Mouse (Mus musculus) forebrain, postnatal 0 days (tissue): ENCODE data around the gene Sf3b3. TPM values are rescaled to one million over a fixed set of nuclear protein-coding genes. Genes with fewer than 3 reads are reported as not detected.

Experiments
- ATAC-seq: fragments of 200-750 bp; cut with Nextera tagmentation; 2 replicates; pipeline ENCODE4 v1.8.0; 2017; ENCODE audit warnings: mild to moderate bottlenecking, moderate library complexity
- DNase-seq: peaks from one replicate; pipeline ENCODE4 v3.0.0-alpha.2; 2015
- H3K27ac ChIP-seq: fragments of 300-500 bp; sonication (generic); 2 replicates; pipeline ENCODE4 v1.5.1; 2014; ENCODE audit warnings: low read depth, mild to moderate bottlenecking, antibody characterized with exemption, low read length, moderate library complexity, mixed read lengths
- H3K27me3 ChIP-seq: fragments of 300-500 bp; sonication (generic); 2 replicates; pipeline ENCODE4 v1.6.1; 2014; ENCODE audit warnings: mild to moderate bottlenecking, low read length, mixed read lengths; ENCODE audit not compliant: insufficient read depth
- H3K36me3 ChIP-seq: fragments of 300-500 bp; sonication (generic); 2 replicates; pipeline ENCODE4 v1.6.1; 2014; ENCODE audit warnings: mild to moderate bottlenecking, moderate library complexity; ENCODE audit not compliant: insufficient read depth
- H3K4me1 ChIP-seq: fragments of 300-500 bp; sonication (generic); 2 replicates; pipeline ENCODE4 v1.6.1; 2014; ENCODE audit warnings: antibody characterized with exemption; ENCODE audit not compliant: insufficient read depth
- H3K4me2 ChIP-seq: fragments of 300-500 bp; sonication (generic); 2 replicates; pipeline ENCODE4 v1.6.1; 2014; ENCODE audit warnings: low read depth, mild to moderate bottlenecking, moderate library complexity
- H3K4me3 ChIP-seq: fragments of 300-500 bp; sonication (generic); 2 replicates; pipeline ENCODE4 v1.5.1; 2014; ENCODE audit warnings: low read depth, low read length, mixed read lengths
- H3K9ac ChIP-seq: fragments of 300-500 bp; sonication (generic); 2 replicates; pipeline ENCODE4 v1.6.1; 2014; ENCODE audit warnings: mild to moderate bottlenecking
- H3K9me3 ChIP-seq: fragments of 300-500 bp; sonication (generic); 2 replicates; pipeline ENCODE4 v1.6.1; 2016; ENCODE audit warnings: low read length
- CTCF ChIP-seq: sonication (generic); IDR thresholded peaks from 2 replicates; pipeline ENCODE4 v1.5.1; 2016; ENCODE audit warnings: antibody characterized with exemption, control low read depth, low read depth
- WGBS: fragments of 180-500 bp; shearing (Covaris S2); extraction: QIAGEN DNeasy Blood & Tissue Kit; methylation state at CpG from one replicate; pipeline ENCODE4 v1.1.7; 2014; 5-methylcytosine and 5-hydroxymethylcytosine counted together
- polyA plus RNA-seq: library from polyadenylated mRNA; unstranded; fragments of >200 nt; fragmentation: Nextera tagmentation; extraction: Ambion mirVana; gene quantifications from 2 replicates; pipeline ENCODE4 v1.2.1, GENCODE M21; 2015
- total RNA-seq: library from RNA; depleted of rRNA; stranded (reverse); fragments of >200 nt; gene quantifications from 2 replicates; pipeline ENCODE4 v1.2.3, GENCODE M21; 2014; rRNA removed

Sf3b3 gene
- total and polyA plus RNA-seq, 2 experiments from 2014 or later = 64.8 to 99.2 TPM

DNA sequence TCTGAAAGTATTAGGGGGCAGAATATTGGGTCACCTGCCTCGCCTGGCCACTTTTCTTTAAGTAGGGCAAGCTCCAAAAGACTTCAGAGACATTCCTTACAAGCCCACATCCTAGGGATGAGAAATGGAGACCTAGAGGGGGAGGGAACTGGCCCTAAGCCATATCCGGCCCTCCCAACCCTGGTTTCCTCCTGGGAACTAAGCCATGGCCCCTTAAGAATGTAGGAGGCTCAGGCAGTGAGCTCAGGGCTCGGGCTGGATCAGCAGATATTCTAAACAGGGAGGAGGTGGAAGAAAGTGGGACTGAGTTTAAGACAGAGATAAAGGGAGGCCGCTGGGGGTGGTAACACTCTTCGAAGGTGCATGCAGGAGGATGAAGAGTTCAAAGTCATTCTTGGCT lies 85.4 kb downstream of the Sf3b3 start:
- H3K4me1 ChIP-seq = no peaks in the 10 kb centered on the region
- TF ChIP-seq CTCF = no peak
- no peak overlapping the region for H3K9ac ChIP-seq
- H3K4me2 ChIP-seq = no peak overlapping the region
- no peaks in the 10 kb centered on the region for H3K9me3 ChIP-seq
- H3K27me3 ChIP-seq = no peaks in the 10 kb centered on the region
- WGBS = 58% methylated on average over 5 of the region's 5 CpGs
- H3K36me3 ChIP-seq = no peaks in the 10 kb centered on the region
- no peak for DNase-seq
- ATAC-seq = no peak
- no peak overlapping the region for H3K4me3 ChIP-seq
- H3K27ac ChIP-seq = no peak overlapping the region

DNA sequence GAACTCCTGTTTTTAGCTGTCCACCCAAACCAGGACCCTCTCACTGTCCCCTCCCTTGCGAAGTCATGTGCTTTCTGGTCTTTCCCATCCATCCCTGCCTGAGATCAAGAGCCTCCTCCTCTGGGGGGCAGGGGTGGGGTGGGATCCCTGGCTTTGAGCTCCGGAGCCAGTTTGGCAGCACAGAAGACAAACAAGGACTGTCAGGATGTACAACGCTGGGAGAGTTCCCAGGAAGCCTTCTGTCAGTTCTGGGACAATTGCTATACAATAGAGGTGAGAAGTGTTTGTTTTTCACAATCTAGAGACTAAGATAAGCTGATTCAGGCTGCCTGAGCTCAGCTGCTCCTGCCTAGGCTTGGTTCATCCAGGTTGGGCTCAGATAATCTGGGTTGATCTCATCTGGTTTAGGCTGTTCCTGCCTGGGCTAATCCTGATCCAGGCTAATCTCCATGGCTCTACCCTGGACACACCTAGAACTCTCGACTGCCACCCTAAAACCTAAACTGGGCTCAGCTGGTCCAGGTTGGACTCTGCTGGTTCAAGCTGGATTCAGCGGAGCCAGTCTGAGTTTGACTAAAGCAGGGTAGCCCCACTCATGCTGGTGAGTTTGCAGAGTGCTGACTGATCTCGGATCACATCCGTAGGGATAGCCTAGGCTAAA lies 86.2 kb downstream of the Sf3b3 start:
- no peak for TF ChIP-seq CTCF
- Histone ChIP-seq H3K4me1 (no peaks in the 10 kb centered on the region), H3K4me2 (no peak overlapping the region), H3K9me3 (no peaks in the 10 kb centered on the region), H3K4me3 (no peak overlapping the region), H3K27ac (0 out of 2 replicates have a peak overlapping the region, but pooled peaks have one; percentile 9), H3K27me3 (no peaks in the 10 kb centered on the region), H3K36me3 (no peaks in the 10 kb centered on the region), H3K9ac (no peak overlapping the region)
- 70% methylated on average over 7 of the region's 7 CpGs for WGBS
- no peak for DNase-seq
- ATAC-seq = no peak

Other genes with a start within 250 kb of the Sf3b3 start
- 30.6 and 36.1 TPM in 2 replicates for gene Vac14, start 228.2 kb downstream of the Sf3b3 start, total RNA-seq
- gene Vac14, start 228.2 kb downstream of the Sf3b3 start, polyA plus RNA-seq = 27.6 and 28.1 TPM in 2 replicates
- 55.2 and 71.1 TPM in 2 replicates for gene Mtss1l, start 125.3 kb downstream of the Sf3b3 start, total RNA-seq
- 42.2 and 49.0 TPM in 2 replicates for gene Mtss1l, start 125.3 kb downstream of the Sf3b3 start, polyA plus RNA-seq
- 10.2 and 11.1 TPM in 2 replicates for gene Il34, start 40.9 kb downstream of the Sf3b3 start, total RNA-seq
- gene Il34, start 40.9 kb downstream of the Sf3b3 start, polyA plus RNA-seq = 8.8 and 9.1 TPM in 2 replicates
- 50.5 and 63.5 TPM in 2 replicates for gene Cog4, start 187 bp downstream of the Sf3b3 start, total RNA-seq
- 35.2 and 45.3 TPM in 2 replicates for gene Cog4, start 187 bp downstream of the Sf3b3 start, polyA plus RNA-seq
- gene Fuk, start 55.7 kb upstream of the Sf3b3 start, total RNA-seq = 8.8 and 12.4 TPM in 2 replicates
- 3.5 and 4.5 TPM in 2 replicates for gene Fuk, start 55.7 kb upstream of the Sf3b3 start, polyA plus RNA-seq
- gene St3gal2, start 73.1 kb upstream of the Sf3b3 start, total RNA-seq = 27.4 and 30.7 TPM in 2 replicates
- gene St3gal2, start 73.1 kb upstream of the Sf3b3 start, polyA plus RNA-seq = 16.0 and 22.1 TPM in 2 replicates
- 32.5 and 44.3 TPM in 2 replicates for gene Ddx19a, start 151.0 kb upstream of the Sf3b3 start, total RNA-seq
- 14.3 and 15.0 TPM in 2 replicates for gene Ddx19a, start 151.0 kb upstream of the Sf3b3 start, polyA plus RNA-seq
- gene Ddx19b, start 185.0 kb upstream of the Sf3b3 start, total RNA-seq = 12.5 and 16.8 TPM in 2 replicates
- 4.9 and 5.5 TPM in 2 replicates for gene Ddx19b, start 185.0 kb upstream of the Sf3b3 start, polyA plus RNA-seq
- gene Aars, start 186.4 kb upstream of the Sf3b3 start, total RNA-seq = 79.3 and 106 TPM in 2 replicates
- 67.4 and 74.5 TPM in 2 replicates for gene Aars, start 186.4 kb upstream of the Sf3b3 start, polyA plus RNA-seq
- 2.8 TPM in 1 of 2 replicates, not detected in the other for gene Exosc6, start 209.6 kb upstream of the Sf3b3 start, total RNA-seq
- not detected in 2 replicates for gene Exosc6, start 209.6 kb upstream of the Sf3b3 start, polyA plus RNA-seq
- gene Clec18a, start 245.6 kb upstream of the Sf3b3 start, total RNA-seq = 0.33 and 0.38 TPM in 2 replicates
- gene Clec18a, start 245.6 kb upstream of the Sf3b3 start, polyA plus RNA-seq = 0.42 and 0.54 TPM in 2 replicates
- 27.5 and 31.5 TPM in 2 replicates for gene Pdpr, start 247.8 kb upstream of the Sf3b3 start, total RNA-seq
- gene Pdpr, start 247.8 kb upstream of the Sf3b3 start, polyA plus RNA-seq = 5.8 and 9.3 TPM in 2 replicates